Mouse (Mus musculus) heart, postnatal 10 days (tissue): ENCODE data around the gene Camk2n1. TPM values are rescaled to one million over a fixed set of nuclear protein-coding genes. Genes with fewer than 3 reads are reported as not detected.

ENCODE experiments used
- DNase-seq, 2 experiments: peaks; one replicate each; pipeline ENCODE4 v3.0.0; 2021
- intact Hi-C: fragments of 180-260 bp; cut with DNase I; formaldehyde crosslinking; loops from one replicate; pipeline ENCODE4 v1.15.1; 2025
- total RNA-seq, 2 experiments: library from RNA; stranded (reverse); gene quantifications; 2 replicates each; pipeline ENCODE4 v1.2.3; 2021

Camk2n1 gene
- total RNA-seq, 2 experiments from 2014 or later: 9.8 to 10.1 TPM

DNA sequence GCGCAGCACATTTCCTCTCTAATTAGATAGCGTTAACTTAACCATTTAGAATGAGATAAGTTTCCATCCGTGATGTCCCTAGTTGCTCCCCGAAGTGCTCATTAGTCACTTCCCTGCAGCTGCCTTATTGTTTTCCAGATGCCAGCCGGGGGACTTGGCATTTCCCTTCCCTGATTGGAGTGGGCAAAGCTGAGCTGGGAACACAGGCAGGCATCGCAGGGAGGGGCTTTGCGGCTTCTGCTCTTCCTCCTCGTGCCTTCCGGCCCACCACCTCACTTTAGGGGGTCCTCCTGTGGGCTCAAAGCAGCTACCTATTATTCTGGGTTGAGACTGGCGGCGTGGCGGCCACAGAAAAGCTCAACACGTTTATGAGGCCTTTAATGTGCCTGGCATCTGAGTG is 7.1 kb upstream of the Camk2n1 start:
- no peak for DNase-seq
- intact Hi-C loops: loop anchor here (1.0 to 2.0 kb wide), 3 partner anchors 115 to 404 kb away; no protein-coding TSS in a partner anchor

DNA sequence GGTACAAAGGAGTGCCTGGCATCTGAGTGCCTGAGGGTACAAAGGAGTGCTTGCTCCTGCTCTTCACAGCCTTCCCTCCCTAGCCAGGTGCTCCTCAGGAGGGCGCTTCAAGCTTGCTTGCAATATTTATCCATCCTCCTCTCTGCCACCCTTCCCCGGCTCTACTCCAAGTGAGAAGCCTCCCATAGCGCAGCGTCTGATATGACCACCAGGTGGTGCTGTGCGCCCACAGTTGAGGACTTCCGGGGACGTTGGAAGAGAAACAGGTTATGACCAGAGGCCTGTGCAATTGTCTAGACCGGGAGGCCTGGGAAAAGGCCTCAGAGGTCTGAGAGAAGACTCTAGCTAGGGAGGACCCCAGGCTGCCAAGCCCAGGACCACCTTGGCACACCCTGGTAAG is 6.7 kb upstream of the Camk2n1 start:
- intact Hi-C loops: loop anchor here (1.0 to 2.0 kb wide), 3 partner anchors 115 to 403 kb away; no protein-coding TSS in a partner anchor
- DNase-seq: peak; percentile 91 to 96

DNA sequence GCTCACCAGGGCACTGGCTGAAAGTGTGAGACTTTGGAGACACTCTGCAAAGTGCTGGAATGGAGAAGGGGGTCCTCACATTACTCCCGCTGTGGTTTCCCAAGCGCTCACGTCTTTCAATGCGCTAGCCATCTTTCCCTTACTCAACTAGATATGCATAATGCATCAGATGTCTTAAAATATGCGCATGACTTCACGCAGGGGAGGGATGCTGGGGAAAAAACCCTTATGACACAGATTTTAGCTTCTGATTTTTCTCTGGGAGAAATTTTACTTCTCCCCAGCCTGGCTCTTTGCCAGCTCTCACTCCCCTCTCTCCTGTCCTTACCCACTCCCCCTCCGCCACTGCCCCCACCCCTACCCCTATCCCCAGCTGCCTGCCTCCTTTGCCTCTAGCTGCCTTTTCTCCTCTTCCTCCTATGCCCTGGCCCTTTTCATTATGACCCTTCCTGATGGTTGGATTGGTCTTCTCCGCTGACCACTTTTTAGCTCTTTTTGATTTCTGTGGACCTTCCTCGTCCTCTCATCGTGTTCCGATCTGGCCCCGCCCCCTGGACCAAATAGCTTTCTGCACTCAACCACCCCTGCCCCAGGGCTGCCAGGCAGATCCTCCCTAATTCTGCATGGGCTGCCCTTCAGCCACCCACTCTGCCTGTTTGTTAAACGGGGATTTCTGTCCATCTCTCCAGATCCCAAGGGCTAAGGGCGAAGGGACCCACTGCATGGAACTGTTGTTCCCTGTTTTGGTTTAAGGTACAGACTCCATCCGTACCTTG is 6.1 kb upstream of the Camk2n1 start:
- no peak for DNase-seq
- intact Hi-C loops: loop anchor here (1.0 to 2.0 kb wide), 3 partner anchors 114 to 403 kb away; no protein-coding TSS in a partner anchor

DNA sequence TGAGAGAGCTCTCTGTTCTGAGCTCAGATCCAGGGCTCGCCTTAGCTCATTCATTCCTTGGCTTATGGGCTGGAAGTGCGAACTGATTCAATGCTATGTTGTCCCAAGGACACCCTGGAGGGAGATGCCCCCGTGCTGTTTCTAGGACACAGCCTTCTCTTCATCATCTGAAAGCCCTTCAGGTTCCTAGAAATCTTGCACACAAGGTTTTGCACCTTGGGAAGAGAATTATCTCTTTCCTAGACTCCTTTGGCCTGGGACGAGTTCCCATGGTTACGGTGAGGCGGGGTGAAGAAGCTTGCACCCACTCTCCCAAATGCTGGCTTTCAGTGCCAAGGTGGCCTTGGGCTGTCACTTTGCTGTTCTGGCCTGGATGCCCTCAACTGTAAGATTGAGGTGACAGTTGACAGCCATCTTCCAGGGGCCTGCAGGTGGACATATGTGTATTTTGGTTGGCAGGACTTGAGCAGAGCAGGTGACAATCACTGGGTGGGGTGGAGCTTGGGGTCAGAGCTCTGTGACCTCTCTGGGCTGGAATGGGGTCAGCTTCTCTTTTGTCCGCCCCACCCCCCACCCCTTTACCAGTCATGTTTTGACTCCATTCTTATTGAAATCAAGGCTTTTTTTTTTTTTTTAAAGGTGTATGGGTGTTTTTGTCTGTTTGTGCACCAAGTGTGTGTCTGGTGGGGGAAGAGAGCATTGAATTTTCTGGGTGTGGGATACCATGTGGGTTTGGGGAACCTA is 5.1 kb upstream of the Camk2n1 start:
- DNase-seq: no peak
- intact Hi-C loops: no loop called here

DNA sequence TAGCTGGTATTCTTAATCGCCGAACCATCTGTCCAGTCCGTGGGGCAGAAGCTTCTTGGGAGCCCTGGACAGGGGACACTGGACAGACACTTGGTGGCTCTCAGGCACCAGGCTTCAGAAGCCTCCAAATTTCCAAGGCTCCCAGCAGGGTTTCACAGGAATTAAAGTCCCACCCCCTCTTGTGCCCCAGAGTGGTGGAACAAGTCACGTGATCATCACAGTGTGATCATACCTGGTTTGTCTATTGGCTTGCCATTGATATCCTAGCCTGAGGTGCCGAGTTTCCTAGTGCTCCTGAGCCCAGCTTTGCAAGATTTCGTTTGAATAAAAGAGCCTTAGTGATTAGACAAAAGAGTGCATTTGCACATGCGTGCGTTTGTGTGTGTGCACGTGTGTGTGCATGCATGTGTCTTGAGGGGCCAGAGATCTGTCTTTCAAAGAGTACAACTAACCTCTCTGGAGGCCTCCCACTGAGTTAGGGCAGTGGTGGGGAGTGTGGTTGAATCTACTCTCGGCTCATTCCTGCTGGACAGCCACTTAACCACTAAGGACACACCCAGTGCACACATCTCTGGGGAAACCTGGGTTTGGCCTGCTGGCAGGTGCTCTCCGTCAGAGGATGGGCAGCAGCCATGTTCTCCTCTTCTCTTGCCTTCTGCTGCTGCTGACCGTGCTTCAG is 4.3 kb upstream of the Camk2n1 start:
- intact Hi-C loops: no loop called here

DNA sequence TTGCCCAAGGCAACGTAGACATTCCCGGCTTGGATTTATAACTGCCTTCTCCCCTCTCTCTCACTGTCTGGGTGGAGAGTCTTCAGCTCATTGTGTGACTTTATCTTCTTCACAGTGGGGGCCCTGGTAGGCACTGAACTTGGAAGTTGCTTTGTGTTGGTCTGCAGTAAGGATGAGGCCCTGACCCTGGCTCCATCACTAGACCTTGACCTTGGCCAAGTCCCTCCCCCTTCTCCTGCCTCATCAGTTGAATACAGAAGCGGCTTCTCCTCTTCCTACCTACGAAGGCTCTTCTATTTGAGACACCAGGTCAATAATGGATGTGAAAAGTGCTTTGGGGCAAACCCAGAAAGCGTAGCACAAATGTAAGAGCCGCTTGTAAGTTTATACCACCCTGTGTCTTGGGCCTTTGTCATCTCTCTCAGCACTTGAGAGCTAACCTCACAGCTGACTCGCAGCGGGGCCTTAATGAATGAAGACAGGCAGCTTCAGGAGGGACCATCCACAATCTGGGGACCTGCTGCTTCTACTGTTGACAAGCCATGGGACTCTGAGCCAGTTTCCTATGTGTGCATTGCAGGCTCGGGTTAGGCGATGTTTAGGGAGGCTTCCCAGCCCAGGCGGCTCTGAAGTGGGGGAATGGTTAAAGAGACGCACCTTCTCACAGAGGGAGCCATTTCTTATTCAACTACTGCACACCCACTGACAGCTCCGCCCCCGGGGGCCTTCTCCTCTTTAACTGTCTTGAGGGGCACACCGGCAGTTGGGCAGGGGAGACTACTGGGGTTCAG is 1.6 kb upstream of the Camk2n1 start:
- intact Hi-C loops: no loop called here

More for the DNA sequence above, 4.3 kb upstream of the Camk2n1 start:
- no peak for DNase-seq

DNA sequence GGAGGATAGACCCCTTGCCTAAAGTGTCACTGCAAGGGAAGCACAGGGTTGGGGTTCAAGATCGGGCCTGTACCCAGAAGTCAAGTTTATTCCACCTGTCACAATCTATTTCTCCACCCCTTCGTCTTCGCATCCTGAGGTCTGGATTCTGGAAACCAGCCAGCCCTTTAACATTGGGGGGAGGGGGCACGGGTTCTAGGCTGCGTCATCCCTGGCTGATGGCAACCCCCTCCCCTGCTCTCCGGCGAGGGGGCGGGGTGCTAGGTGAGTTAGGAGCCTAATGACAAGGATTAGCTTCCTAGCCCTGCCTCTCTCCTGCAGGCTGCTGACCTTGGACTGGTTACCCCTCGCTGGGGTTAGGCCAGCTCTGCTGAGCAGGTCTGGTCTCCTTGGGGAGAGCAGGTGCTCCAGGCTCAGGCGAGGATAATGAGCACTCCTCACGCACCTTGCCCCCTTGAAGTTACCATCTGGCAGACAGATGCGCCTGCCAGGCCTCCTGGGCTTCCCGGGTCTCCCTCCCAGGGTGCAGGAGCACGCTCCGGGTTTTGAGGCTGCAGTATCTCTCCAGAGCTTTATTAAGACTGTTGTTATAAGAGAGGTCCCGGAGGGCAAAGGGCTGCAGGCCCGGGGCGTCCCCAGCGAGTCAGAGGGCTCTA is 889 bp upstream of the Camk2n1 start:
- intact Hi-C loops: no loop called here
- DNase-seq: no peak

More for the DNA sequence above, 1.6 kb upstream of the Camk2n1 start:
- no peak for DNase-seq

DNA sequence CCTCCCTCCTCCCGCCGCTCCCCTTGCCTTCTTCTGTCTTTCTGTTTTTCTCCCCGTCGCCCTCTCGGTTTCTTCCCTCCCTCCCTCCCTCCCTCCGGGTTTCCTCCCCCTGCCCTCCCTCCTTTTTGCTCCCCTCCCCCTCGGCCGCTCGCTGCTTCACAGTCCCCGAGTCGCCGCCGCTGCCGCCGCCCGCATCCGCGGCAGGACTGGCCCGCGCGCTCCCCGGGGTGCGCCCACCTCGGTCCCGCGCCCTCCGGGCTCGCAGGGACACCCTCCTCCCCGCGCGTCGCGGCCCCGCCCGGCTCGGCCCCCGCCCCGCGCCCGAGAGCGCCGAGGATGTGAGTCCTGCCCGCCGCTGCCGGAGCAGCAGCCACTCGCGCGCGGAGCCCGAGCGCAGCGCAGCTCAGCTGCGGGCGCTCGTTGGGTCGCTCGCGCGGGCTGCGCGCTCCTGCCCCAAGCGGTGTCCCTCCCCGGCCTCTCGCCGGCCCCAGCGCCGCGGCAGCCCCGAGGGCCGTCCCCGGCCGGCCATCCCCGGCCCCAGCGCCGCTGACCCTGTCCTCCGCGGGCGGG is 542 bp downstream of the Camk2n1 start:
- peak; percentile 68 to 69 for DNase-seq
- intact Hi-C loops: no loop called here

DNA sequence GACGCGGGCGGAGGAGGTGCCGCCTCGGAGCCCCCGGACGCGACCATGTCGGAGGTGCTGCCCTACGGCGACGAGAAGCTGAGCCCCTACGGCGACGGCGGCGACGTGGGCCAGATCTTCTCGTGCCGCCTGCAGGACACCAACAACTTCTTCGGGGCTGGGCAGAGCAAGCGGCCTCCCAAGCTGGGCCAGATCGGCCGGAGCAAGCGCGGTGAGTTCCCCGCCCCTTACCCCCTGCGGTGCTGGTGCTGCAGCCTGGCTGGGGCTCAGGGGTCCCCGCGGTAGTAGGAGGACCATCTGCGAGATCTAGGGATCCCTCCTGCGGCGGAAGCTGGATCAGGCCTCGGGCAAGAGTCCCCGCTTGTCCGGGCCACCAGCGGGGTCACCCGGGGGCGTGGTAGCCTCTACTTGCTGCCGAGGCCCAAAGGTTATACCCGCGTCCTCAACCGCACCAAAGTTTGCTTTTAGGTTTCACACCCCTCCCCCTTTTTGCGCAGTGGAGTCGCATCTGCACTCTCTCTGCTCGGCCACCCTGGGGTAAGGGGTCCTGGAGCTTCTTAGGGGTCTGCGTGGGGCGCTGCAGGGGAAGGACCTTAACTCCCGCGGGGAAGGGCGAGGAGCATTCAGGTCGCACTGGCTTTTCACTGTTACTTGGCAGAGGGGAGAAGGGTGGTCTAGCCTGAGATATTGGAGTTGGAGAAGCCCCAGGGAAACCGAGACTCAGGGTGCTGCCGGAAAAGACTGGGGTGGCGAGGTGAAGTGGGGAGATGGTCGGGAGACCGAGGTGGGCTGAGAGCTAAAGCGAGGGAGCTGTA is 1.2 kb downstream of the Camk2n1 start:
- peak; percentile 43 to 47 for DNase-seq
- intact Hi-C loops: no loop called here

DNA sequence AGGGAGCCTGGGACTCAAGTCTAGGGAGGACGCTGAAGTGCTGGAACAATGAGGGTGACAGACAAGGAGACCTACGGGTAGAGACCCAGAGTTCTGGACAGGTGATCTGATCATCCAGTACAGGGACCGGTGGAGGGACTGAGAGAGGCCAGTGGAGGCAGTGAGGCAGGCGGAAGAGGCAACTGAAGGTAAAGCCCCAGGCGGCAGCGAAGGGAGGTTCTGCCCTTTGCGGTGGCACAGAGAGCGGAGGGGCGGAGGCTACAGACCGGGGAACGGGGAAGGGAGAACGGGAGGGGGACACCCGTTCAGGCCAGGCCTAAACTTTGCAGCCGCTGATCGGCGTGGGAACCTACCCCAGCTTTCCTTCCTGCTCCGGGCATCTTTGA is 1.8 kb downstream of the Camk2n1 start:
- DNase-seq: peak in 1 of 2 experiments; percentile 14

DNA sequence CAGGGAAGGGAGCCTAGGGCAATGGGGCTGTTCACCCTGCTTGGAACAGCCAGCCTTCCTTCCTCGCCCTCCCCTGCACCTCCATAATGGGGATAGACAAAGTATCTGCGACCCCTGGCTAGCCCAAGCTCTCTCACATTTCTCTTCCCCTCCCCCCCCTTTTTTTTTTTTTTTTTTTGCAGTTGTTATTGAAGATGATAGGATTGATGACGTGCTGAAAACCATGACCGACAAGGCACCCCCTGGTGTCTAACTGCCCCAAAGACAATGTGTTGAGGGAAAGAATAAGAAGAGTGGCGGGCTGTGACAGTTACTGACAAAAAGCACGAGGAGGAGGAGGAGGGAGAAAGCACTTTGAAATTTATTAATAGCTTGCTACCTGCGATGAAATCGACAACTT is 2.4 kb downstream of the Camk2n1 start:
- intact Hi-C loops: no loop called here
- DNase-seq: no peak

More for the DNA sequence above, 1.8 kb downstream of the Camk2n1 start:
- intact Hi-C loops: no loop called here

DNA sequence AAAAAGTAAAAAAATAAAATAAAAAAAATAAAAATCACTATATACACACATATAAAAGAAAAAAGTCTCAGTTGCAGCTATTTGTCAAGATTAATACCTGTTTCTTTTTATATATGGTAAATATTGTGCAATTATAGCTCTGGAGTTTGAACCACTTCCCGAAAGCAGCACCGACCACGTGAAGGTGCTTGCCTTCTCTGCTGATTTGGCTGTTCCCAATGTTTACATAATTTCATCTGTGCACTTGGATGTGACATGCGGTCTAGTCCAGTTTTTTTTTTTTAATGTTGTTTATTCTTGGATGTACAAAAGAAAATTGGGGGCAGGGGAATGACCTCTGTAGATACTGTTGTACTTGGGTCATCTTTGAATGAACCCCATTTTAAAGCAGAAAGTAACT is 3.0 kb downstream of the Camk2n1 start:
- no peak for DNase-seq
- intact Hi-C loops: no loop called here

DNA sequence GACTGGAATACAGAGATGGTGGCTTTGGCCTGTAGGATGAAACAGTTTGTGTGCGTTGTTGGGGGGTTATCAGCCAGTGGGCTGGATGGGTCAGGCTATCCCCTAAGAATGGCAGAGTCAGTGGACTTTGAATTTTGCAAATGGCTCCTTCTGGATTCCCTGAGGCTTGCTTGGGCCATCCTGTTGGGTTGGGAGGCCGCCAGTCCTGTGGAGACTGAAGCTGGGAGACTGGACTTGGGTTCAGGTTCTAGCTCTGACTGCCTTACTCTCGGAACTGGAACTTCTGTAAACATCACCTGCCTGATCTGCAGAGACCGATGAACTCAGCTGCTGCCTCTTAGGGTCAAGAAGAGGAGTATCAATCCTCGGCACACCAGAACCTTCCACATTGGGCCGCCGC is 4.1 kb downstream of the Camk2n1 start:
- DNase-seq: no peak
- intact Hi-C loops: no loop called here

DNA sequence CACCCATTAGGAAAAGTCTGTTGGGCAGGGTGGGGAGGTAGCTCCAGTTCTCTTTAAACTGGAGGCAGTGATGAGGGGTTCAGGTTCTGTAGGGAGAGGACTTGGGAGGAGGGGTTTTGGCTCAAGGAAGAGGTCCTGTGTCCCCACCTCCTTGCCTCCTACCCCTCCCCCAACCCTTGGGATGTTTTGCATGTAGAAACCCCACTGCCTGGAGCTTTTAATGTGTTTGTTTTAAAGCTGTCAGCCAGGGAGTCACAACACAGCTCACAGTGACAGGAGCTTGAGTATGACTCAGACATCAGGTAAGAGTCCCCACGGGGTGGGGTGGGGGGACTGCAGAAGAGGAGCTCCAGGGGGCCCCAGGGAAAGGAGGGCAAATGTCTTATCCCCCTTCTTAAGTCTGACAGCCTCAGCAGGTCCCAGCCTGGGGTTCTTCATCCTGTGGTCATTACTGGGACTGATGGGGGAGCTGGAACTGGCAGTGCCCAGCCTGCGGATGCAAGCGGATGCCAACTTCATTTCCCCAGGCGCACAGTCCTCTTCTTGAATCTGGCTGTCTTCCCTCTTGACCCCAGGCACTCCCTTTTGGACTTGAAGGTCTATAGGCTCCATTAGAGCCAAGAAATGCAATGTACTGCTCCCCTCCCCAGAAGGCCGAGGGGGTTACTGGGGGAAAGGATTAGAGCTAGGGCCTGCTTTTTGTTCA is 4.8 kb downstream of the Camk2n1 start:
- no peak for DNase-seq
- intact Hi-C loops: no loop called here

DNA sequence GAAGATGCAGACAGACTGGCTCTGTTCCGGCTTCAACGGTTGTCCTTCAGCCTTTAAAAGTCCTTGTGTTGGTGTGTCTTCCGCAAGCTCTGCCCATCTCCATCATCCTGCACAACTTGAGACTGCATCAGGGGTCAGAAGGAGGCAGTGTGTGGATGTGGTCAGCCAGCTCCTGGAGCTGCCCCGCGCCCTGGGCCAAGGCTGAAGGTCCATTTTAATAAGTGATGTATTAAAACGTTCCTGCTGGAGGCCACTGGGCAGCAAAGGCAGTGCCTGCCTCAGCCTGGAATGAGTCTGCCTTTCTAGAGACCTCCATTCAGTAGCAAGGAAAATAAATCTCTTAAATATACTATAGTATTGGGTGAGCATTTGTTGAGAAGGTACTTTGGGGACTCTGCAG is 5.7 kb downstream of the Camk2n1 start:
- intact Hi-C loops: loop anchor here (5.0 kb wide), 1 partner anchor 38 kb away; no protein-coding TSS in a partner anchor
- DNase-seq: no peak

DNA sequence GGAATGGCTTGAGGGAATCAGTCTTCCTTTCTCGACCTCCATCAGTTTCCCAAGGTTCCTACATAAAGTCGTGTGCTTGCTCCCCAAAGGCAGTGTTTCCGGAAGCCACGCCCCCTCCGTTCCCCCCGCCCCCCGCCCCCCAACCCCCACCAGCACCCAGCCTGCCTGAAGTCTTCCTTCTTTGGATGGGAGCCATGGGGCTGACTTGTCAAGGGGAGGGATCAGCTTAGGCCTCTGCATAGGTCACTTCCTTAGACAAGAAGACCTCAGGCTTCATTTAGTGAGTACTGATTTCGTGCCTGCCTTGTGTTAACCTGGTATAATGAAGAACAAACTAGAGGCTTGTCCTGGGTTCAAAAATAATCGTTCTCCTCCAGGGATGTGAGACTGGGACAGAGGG is 6.8 kb downstream of the Camk2n1 start:
- intact Hi-C loops: loop anchor here (5.0 kb wide), 1 partner anchor 36 kb away; no protein-coding TSS in a partner anchor
- no peak for DNase-seq

DNA sequence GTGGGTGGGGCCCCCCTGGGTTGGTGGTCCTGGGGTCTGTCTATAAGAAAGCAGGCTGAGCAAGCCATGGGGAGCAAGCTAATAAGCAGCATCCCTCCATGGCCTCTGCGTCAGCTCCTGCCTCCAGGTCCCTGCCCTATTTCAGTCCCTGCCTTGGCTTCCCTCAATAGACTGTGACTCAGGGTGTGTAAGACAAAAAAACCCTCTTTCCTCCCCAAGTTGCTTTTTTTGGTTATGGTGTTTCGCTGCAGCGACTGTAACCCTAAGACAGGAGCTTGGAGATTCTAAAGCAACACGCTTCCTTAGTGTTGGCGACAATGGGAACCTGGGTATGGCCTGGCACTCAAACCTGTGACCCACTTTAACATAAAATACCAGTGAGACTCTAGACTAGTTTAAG is 7.4 kb downstream of the Camk2n1 start:
- intact Hi-C loops: loop anchor here (5.0 kb wide), 1 partner anchor 36 kb away; no protein-coding TSS in a partner anchor
- DNase-seq: no peak
